Mouse (Mus musculus): Measurements from ENCODE around the gene Lrrc71.
A peak's percentile ranks its signal among the peaks of the same experiment; 100 is the strongest.

Gene Lrrc71

GRCm38 (mm10) chr3:87748431-87748830 lies at the start of gene Lrrc71:
TSS of gene Lrrc71 (minus strand) at chr3:87748625.
- DNase-seq: peak; percentile 65

GRCm38 (mm10) chr3:87796736-87797334 lies 48.4 kb upstream of the Lrrc71 start, which contains the start of gene Insrr:
TSS of gene Insrr (plus strand) at chr3:87796951.
- no peak for DNase-seq

- DNase-seq: peak; percentile 59
These were observed 47.2 kb upstream of the Lrrc71 start for GRCm38 (mm10) chr3:87795336-87796277.

GRCm38 (mm10) chr3:87794922-87795325 lies 46.5 kb upstream of the Lrrc71 start, which contains the start of gene Ntrk1:
TSS of gene Ntrk1 (minus strand) at chr3:87795162.
- no peak for DNase-seq

- no peak for DNase-seq
These were observed 41.3 kb upstream of the Lrrc71 start for GRCm38 (mm10) chr3:87789768-87790167.

GRCm38 (mm10) chr3:87789248-87789647 lies 40.8 kb upstream of the Lrrc71 start:
- no peak for DNase-seq

- DNase-seq: no peak
These were observed 37.3 kb upstream of the Lrrc71 start for GRCm38 (mm10) chr3:87785626-87786214.

GRCm38 (mm10) chr3:87785156-87785555 lies 36.7 kb upstream of the Lrrc71 start:
- no peak for DNase-seq

- DNase-seq: no peak
These were observed 35.0 kb upstream of the Lrrc71 start for GRCm38 (mm10) chr3:87783282-87784023.

- DNase-seq: no peak
These were observed 30.7 kb upstream of the Lrrc71 start for GRCm38 (mm10) chr3:87779086-87779485.

- DNase-seq: peak; percentile 28
These were observed 29.9 kb upstream of the Lrrc71 start for GRCm38 (mm10) chr3:87778283-87778682.

- peak; percentile 90 for DNase-seq
These were observed 22.7 kb upstream of the Lrrc71 start for GRCm38 (mm10) chr3:87771088-87771487.

GRCm38 (mm10) chr3:87770280-87770679 lies 21.9 kb upstream of the Lrrc71 start:
- peak; percentile 74 for DNase-seq

GRCm38 (mm10) chr3:87769506-87769905 lies 21.1 kb upstream of the Lrrc71 start:
- DNase-seq: no peak

- peak; percentile 89 for DNase-seq
These were observed 20.4 kb upstream of the Lrrc71 start for GRCm38 (mm10) chr3:87768844-87769243.

GRCm38 (mm10) chr3:87768431-87768830 lies 20.0 kb upstream of the Lrrc71 start:
- DNase-seq: no peak

GRCm38 (mm10) chr3:87767764-87768163 lies 19.3 kb upstream of the Lrrc71 start:
- DNase-seq: peak; percentile 73

GRCm38 (mm10) chr3:87766284-87766667 lies 17.9 kb upstream of the Lrrc71 start:
- DNase-seq: no peak

- DNase-seq: no peak
These were observed 17.3 kb upstream of the Lrrc71 start for GRCm38 (mm10) chr3:87765631-87766283.

GRCm38 (mm10) chr3:87765091-87765490 lies 16.7 kb upstream of the Lrrc71 start:
- peak; percentile 68 for DNase-seq

- DNase-seq: peak; percentile 30
These were observed 16.1 kb upstream of the Lrrc71 start for GRCm38 (mm10) chr3:87764506-87764905.

GRCm38 (mm10) chr3:87763683-87764289 lies 15.4 kb upstream of the Lrrc71 start:
- DNase-seq: peak; percentile 79
